Mouse (Mus musculus) C2C12 (cell line): ENCODE data around the gene Neurog1.

ENCODE experiments used
- CTCF ChIP-seq: IDR thresholded peaks from one replicate; pipeline ENCODE4 v1.5.1; 2011; ENCODE audit not compliant: control insufficient read depth, insufficient read depth, insufficient read length
- MAX ChIP-seq: IDR thresholded peaks from one replicate; pipeline ENCODE4 v1.6.1; 2011; ENCODE audit warnings: mild to moderate bottlenecking, control low read depth
- MYOD1 ChIP-seq: IDR thresholded peaks from one replicate; pipeline ENCODE4 v1.6.1; 2011; ENCODE audit warnings: low read depth; ENCODE audit not compliant: control insufficient read depth, insufficient read length
- MYOG ChIP-seq: IDR thresholded peaks from one replicate; pipeline ENCODE4 v1.6.1; 2011; ENCODE audit not compliant: control insufficient read depth, insufficient read length; ENCODE audit errors: extremely low read depth
- USF1 ChIP-seq: IDR thresholded peaks from one replicate; pipeline ENCODE4 v1.6.1; 2011; ENCODE audit warnings: low read depth, mild to moderate bottlenecking, control low read depth, moderate library complexity

DNA sequence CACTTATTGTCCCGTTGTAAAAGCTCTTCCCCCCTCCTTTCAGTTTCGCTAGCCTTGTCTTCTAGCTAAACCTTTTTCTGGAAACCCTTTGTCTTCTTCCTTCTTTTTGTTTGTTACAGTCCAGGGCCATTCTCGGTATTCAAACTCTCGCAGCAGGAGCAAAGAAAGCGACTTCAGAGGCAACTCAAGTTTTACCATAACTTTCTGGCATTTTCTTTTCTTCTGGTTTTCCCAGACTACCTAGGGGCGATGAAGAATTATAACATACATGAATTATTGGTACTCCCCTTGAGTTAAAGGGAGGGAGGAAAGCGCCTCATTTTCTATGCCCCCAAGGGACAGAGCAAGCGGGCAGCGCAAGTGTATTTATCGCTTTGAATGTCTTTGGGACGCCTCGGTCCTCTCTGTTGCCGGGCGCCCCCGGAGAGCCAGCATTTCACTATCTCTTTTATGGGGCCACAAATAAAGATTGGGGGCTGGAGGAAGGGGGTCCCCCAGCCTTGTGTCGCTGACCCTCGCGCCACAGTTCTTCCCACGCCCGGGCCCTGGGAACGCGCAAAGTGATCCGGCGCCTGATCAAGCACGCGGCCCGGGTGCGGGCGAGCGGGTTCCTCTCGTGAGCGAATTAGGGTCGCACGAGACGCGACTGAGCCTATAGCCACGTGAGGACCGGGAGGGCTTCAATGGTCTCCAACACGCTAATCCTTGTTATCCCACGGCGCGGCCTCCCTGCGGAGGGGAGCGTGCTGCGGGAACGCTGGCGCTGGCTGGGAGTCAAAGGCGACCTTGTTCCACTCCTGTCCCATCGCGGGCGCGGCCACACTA lies 6.4 kb upstream of the Neurog1 start:
- TF ChIP-seq CTCF (no peak), MAX (no peak), MYOG (no peak), USF1 (no peak), MYOD1 (no peak)
